Mouse (Mus musculus) gonadal fat pad, adult 2 months (tissue): Measurements from ENCODE around the gene Xrcc1. TPM values are rescaled to one million over a fixed set of nuclear protein-coding genes. Genes with fewer than 3 reads are reported as not detected.
"Not testable (repeated sequence)": the region's sequence is repeated elsewhere in the genome, so short reads cannot be mapped to it uniquely, and the experiment has no call there.

ENCODE experiments used
- DNase-seq: peaks from one replicate; pipeline ENCODE4 v3.0.0-alpha.2; 2012; ENCODE audit warnings: low read depth
- polyA plus RNA-seq: library from polyadenylated mRNA; depleted of rRNA; stranded (reverse); fragments of >200 nt; gene quantifications from 2 replicates; pipeline ENCODE4 v1.2.3, GENCODE M21; 2012; rRNA removed

Gene Xrcc1
- polyA plus RNA-seq: 39.2 and 43.6 TPM in 2 replicates

- no peak for DNase-seq
Observed at GRCm38 (mm10) chr7:24546068-24546614, at the start of gene Xrcc1, which contains the start of gene Pinlyp. TSS of gene Xrcc1 (plus strand) at chr7:24546289. TSS of gene Pinlyp (minus strand) at chr7:24546118.

DNA sequence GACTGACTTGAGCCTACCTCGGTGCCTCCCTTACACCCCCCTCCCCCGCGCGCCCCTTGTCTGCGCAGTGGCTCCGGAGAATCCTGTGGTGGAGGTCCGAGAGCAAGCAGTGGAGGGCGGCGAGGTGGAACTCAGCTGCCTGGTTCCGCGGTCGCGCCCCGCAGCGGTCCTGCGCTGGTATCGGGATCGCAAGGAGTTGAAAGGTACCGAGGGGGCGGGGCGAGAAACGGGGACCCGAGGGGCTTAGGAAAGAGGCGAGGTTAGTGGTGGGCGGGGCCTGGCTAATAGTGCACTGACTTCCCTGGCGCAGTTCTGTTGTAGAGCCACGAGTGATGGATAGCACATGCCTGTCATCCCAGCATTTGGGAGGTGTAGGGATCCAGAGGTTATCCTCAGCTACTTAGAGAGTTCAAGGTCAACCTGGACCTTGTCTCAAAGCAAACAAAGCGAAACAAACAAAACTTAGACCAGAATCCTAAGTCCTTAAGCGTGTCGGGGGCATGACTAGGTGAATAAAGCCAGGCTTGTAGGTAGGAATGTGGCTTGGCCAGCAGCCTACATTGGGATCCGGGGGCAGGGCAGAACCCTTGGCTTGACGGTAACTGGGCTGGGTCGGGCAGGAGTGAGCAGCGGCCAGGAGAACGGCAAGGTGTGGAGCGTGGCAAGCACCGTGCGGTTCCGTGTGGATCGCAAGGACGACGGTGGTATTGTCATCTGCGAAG is 46.1 kb upstream of the Xrcc1 start:
- DNase-seq: no peak

- no peak for DNase-seq
Observed at GRCm38 (mm10) chr7:24500929-24501328, 45.2 kb upstream of the Xrcc1 start.

DNA sequence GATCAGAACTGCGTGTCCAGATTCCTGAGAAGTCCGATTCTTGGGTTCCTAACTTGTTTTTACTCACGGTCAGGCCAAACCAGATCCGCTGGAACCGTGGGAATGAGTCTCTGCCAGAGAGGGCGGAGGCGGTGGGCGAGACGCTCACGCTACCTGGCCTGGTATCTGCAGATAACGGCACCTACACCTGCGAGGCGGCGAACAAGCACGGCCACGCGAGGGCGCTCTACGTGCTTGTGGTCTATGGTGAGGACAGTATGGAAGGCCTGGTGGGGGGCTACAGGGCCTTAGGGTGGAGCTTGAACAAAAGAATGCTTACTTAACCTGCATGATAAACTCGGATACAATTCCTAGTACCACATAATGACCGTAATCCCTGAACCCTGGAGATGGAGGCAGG is 44.6 kb upstream of the Xrcc1 start:
- no peak for DNase-seq

- DNase-seq: no peak
Observed at GRCm38 (mm10) chr7:24504004-24504403, 42.1 kb upstream of the Xrcc1 start.

- no peak for DNase-seq
Observed at GRCm38 (mm10) chr7:24504868-24505267, 41.2 kb upstream of the Xrcc1 start.

- no peak for DNase-seq
Observed at GRCm38 (mm10) chr7:24505447-24506064, 40.5 kb upstream of the Xrcc1 start.

DNA sequence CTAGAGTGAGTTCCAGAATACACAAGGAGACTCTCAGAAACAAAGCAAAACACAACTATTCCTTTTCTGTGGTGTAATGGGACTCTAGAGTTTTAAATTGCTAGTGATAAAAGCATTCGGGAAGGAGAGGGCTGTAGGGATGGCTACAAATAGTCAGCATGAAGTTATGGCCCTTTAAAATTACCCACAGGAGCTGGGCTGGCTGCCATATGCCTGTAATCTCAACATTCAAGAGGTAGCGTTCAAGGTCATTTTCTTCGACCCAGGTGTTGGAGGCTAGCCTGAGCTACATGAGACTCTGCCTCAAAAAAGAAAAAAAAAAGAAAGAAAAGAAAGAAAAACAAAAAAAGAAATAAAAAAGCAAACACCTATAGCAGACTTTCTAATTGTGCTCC is 40.0 kb upstream of the Xrcc1 start:
- no peak for DNase-seq

- peak; percentile 93 for DNase-seq
Observed at GRCm38 (mm10) chr7:24506476-24506837, 39.6 kb upstream of the Xrcc1 start.

DNA sequence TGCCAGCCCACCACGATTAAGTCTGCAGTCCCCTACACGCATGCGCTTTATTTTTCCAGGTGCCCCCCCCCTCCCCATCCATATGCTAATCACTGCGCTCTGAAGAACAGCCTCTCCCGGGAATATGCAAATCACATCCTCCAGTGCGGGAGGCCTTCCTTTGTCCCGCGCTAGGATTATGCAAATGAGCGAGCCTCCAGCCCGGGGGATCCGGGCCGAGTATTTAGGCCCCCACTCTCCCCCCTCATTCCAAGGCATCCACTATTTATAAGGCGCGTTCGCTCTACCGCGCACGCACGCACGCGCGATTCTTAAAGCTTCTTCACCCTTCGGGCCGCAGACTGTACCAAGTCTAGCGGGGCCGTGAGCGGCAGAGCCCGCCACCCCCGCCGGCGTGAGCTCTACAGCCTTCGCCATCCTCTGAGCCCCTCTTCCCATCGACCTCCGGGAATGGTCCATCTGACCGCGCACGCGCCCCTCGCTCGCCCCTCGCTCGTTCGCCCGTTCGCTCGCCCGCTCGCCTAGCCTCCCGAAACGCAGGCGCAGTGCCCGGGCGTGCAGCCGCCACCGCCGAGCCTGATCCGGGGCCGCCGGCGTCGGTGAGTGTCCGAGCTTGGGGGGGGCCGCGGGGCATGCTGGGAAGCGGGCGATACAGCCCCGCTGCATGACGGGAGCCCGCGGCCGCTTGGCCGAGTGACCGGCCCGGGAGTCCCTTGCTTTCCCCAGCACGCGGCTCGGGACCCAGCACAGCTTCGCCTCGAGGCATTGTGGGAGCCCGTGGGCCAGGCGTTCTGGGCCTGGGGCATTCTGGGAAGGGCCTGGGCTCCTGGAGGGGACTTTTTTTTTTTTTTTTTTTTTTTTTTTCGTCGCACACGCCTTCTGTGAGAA is 39.0 kb upstream of the Xrcc1 start, which contains the start of gene Zfp428:
TSS of gene Zfp428 (plus strand) at position 169 of the 888 bp plus-strand sequence.
- peak; percentile 61 for DNase-seq

- no peak for DNase-seq
Observed at GRCm38 (mm10) chr7:24507726-24508114, 38.4 kb upstream of the Xrcc1 start.

DNA sequence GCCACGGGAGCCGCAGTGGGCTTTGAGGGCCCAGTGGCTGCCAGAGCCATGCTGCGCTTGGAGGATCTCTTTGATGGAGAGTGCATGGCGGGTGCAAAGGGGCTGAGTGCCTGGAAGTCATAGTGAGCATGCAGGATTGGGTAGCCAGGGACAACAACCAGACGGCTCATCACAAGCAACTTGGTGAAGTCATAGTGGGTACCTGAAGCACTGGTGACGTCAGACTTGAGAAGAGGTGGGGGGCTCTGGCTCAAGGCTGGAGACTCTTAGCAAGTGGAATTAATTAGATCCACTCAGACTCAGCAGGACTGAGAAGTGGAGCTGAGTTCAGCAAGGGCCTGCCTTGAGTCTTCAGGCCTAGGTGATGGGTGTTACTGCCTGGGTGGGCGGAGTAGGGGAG is 33.7 kb upstream of the Xrcc1 start, which contains the start of gene AC161166.1:
TSS of gene AC161166.1 (minus strand) at position 101 of the 400 bp plus-strand sequence.
- no peak for DNase-seq

GRCm38 (mm10) chr7:24516319-24516718 is 29.8 kb upstream of the Xrcc1 start:
- not testable (repeated sequence) for DNase-seq

GRCm38 (mm10) chr7:24517077-24517476 is 29.0 kb upstream of the Xrcc1 start:
- DNase-seq: no peak

DNA sequence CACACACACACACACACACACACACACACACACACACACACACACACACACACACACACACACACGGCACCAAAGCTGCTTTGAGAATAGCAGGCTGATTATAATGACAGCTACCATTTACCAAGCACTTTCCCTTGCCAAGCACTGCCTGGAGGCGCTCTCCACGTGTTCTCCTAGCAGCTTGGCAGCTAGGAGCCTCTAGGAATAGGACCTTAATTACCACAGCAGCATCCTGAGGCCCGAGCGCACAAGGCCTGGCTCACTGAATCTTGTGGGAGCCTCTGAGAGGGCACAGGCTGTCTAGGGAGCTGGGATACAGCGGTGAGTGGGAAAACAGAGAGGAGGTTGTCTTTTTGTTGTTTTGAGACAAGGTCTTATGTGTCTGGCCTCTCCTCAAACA is 28.4 kb upstream of the Xrcc1 start:
- DNase-seq: no peak

DNA sequence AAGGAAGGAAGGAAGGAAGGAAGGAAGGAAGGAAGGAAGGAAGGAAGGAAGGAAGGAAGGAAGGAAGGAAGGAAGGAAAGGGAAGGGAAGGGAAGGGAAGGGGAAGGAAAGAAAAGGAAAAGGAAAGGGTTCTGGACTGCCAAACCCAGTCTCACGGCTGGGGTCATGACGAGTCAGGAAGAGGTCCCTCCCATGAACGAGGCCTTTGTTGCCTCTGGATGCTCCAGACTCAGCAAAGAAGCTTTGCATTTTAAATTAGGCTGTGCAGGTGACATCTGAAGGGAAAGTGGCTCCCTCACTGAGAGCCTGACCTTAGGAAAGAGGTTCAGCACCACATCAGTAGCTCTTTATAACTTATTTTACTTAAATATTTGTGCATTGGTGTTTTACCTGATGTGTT is 27.0 kb upstream of the Xrcc1 start:
- no peak for DNase-seq

GRCm38 (mm10) chr7:24520054-24520453 is 26.0 kb upstream of the Xrcc1 start:
- not testable (repeated sequence) for DNase-seq

DNA sequence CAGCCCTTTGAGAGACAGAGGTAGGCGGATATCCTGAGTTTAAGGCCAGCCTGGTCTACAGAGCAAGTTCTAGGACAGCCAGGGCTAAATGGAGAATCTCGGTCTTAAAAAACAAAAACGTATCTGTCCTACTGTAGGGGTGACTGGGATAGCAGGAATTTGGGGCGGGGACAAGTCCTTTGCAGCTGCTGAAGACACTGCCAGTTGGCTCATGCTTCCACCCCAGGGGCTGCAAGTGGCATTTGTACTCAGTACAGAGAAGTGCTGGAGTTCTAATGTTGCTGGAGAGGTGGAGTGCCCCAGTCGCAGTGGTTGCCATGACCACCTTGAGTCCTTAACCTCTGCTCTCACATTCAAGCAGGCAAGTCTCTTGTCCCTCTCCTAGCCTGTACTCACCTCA is 23.3 kb upstream of the Xrcc1 start:
- no peak for DNase-seq

DNA sequence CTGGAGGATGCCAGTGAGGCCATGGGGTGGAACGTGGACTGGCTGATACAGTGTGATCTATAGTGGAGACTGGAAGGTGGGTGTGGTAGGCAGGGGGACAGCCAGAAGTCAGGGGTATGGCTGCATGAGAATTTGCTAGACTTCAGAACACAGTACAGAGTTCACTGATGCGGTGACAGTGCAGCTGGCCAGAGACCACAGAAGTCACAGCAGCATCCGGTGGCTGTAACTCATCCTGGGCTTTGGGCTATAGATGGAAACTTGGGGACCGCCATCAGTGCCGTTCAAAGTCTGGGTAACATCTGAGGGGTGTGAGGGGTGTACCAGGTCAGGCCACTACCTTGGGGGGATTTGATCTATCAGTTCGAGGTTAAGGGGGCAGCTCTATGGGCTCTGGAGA is 22.4 kb upstream of the Xrcc1 start:
- no peak for DNase-seq

- no peak for DNase-seq
Observed at GRCm38 (mm10) chr7:24524978-24525377, 21.1 kb upstream of the Xrcc1 start.

DNA sequence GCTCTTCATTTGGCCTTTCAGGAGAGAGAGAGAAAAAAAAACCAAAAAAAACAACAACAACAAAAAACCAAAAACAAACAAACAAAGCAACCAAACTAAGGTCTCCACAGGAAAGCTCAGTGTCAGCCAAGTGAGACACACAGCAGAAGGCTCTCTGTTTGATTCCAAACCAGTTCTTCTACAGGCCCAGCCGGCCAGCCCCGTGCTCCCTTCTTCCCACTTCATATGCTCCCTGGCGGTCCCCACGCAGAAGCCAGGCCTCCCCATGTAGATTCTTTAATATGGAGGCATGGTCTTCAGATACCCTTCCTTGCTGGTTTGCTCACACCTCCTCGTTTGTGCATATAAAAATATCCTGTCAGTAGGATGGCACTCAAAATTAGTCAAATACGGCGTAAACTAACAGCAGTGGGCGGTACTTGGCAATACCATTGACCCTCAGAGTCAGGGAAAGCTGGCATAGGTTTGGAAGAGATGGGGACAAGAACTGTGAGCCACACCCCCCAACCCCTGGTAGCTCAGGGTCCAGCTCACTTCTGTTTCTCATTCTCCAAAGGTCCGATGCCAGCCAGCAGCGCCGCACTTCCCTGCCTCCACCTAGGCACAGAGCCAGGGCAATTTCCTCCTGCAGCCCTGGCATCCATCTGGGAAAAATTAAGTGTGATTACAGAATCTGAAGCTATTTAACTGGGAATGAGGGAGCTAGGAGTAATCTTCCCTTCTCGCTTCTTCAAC is 20.2 kb upstream of the Xrcc1 start:
- DNase-seq: no peak
